Mouse (Mus musculus) lung, postnatal 4 days (tissue): ENCODE measurements around the gene Tldc2.

ENCODE experiments used
- DNase-seq, 2 experiments: peaks; one replicate each; pipeline ENCODE4 v3.0.0; 2021

The Tldc2 gene

DNA sequence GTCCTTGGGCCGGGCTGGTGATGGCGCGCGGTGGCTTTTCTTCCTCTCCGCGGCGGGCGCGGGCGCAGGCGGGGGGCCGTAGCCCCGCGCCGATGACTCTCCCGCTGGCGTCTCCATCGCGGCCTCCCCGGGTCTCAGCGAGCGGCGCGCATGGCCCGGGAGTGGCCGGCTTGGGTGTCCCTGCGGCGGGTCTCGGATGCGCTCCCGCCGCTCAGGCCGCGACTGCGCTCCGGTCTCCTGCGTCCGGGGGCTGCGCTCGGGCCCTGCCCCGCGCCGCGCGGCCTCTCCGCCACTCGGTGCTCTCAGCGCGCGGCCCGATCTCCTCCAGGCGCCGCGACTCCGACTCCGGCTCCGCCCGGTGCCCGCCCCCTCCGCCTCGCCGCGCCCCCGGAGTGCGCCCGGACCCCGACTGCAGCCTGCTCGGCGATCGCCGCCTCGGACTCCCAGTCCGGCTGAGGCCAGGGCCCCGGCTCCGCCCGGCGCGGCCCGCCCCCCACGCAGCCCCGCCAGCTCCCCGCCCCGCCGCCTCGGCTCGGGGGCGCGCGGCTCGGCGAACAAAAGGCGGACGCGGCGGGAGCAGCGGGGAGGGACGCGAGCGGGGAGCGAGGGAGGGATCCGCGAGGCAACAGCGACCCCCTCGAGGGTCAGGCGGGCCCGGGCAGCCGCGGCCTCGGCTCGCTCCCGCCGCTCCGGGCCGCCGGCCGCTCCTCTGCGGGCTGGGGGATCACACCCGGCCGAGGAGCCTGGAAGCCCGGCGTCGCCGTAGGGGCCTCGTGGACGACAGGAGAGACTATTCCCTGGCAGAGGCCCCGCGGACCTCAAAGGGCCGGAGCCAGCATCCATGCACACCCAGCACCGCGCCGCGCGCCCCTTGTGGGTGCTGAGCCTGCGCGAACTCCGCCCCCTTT is 7.8 kb upstream of the Tldc2 start, which contains the start of gene Soga1:
Gene Soga1, minus strand, starts transcription at position 462 of the 908 bp plus-strand sequence.
- peak; percentile 89 to 97 for DNase-seq

- DNase-seq, result no peak
These were observed 7.1 kb upstream of the Tldc2 start for GRCm38 (mm10) chr2:157079701-157080180.

- no peak for DNase-seq
These were observed 5.5 kb upstream of the Tldc2 start for GRCm38 (mm10) chr2:157081331-157081730.

DNA sequence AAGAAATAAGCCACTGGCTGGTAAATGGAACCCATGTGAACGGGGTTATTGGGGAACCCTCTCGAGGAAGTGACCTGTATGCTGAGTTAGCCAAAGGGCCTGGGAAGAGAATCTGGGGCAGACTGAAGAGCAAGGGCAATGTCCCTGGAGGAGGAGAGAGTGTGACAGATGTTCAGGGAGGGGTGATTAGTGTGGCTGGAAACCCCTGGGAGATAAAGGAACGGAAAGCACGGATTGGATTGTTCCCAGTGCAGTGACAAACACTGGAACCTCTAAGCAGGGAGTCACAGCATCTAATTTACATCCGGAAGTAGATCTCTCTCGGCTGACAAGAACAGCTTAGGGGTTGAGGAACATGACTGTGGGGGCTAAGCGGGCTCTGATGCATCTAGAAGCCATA is 4.9 kb upstream of the Tldc2 start:
- DNase-seq, result no peak

- peak in 1 of 2 experiments; percentile 38 for DNase-seq
These were observed 1.8 kb upstream of the Tldc2 start for GRCm38 (mm10) chr2:157084831-157085585.

- DNase-seq, result no peak
These were observed 872 bp downstream of the Tldc2 start for GRCm38 (mm10) chr2:157087536-157088317.

DNA sequence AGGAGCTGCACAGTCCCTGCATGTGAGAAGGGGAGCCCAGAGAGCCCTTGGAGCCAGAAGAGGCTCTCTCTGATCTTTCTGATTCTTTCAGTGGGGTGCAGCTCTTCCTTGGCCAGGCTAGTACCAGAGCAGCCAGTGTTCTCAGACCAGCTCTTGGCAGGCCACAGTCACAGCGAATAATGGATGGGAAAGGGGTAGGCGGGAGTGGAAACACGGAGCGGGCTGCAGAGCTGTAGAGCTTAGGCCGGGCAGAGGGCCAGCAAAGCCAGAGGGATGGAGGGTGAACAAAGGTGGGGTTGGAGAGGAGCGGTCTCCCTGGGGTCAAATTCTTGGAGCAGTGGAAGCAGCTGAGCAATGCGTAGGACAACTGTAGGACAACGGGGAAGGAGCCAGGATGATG is 5.2 kb downstream of the Tldc2 start:
- peak; percentile 53 to 66 for DNase-seq

GRCm38 (mm10) chr2:157095005-157095755 is 8.3 kb downstream of the Tldc2 start:
- peak; percentile 71 to 84 for DNase-seq

DNA sequence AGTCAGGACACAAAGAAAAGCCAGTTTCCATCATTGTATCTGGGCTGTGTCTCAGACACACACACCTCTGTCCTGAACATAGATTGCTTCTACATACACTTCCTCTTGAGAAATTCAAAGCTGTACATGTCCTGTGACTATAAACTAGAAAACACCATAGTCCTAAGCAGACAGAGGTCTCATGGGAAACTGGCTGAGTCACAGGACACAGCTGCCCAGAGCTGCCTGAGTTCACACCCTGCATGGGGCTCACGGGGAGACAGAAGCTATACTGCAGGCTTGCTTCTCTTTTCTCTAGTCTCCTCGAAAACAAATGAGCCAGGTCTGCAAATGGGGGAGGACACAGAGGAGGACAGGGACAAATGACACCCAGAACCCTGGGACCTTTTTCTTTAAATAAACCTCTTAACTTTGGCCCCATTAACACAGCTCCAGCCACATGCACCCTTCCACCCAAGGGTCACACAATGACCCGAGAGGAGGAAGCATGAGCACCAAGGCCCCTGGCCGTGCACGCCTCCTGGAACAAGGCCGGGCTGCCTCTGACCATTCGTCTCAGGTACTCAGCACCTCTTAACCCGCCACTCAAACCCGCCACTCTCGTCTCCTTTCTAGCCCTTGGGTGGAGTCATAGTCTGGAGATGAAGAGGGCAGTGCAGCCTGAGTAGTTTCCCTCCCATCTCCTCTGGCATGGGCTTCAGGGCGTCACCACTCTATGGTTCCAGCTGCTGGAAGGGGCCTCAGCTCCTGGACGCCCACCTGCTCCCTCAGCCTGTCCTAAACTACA is 12.9 kb downstream of the Tldc2 start:
- DNase-seq, result peak; percentile 55 to 78

DNA sequence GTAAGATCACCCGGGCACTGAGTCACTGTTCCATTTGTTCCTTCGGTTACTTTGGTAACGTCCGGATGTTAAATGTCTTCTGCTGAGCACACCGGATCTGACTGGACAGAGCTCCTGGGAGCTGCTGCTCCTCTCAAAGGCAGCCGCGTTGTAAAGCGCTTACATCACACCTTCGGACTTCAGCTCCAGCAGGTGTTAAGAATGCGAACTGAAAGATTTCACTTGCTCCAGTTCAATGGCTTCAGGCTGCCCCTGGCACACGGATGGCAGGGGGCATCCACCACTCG is 13.4 kb downstream of the Tldc2 start:
- no peak for DNase-seq

DNA sequence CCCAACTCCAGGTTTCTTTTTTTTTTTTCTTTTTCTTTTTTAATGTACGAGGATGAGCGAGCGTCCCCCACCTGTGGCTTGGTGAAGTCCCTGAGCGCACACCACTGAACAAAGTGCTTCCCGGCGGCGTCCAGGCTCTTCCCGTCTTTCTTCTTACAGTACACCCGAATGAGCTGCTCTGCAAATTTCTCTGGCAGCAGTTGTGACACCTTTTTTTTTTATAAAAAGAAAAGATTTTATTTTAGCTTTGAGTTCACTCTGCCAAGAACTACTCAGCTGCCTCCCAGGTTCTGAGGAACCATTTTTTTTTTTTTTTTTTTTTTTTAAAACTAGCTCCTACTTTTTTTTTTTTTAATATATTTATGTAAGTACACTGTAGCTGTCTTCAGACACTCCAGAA is 14.8 kb downstream of the Tldc2 start:
- DNase-seq, result no peak

GRCm38 (mm10) chr2:157102256-157102655 is 15.4 kb downstream of the Tldc2 start:
- DNase-seq, result no peak

DNA sequence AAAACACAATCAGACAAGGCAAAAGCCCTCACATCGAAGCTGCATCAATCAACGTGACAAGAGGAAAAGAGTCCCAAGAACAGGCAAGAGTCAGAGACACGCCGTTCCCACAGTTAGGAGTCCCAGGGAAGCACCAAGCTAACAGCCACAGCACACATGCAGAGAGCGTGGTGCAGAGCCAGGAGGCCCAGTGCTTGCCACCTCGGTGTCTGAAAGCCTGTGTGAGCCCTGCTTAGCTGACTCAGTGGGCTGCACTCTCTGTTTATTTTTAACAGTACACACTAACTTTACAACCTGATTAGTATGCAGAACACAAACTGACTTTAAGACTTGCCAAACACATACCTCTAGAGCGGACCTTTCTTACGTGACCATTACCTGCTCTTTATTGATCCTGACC is 17.6 kb downstream of the Tldc2 start:
- no peak for DNase-seq

GRCm38 (mm10) chr2:157108236-157108635 is 21.4 kb downstream of the Tldc2 start:
- DNase-seq, result no peak

DNA sequence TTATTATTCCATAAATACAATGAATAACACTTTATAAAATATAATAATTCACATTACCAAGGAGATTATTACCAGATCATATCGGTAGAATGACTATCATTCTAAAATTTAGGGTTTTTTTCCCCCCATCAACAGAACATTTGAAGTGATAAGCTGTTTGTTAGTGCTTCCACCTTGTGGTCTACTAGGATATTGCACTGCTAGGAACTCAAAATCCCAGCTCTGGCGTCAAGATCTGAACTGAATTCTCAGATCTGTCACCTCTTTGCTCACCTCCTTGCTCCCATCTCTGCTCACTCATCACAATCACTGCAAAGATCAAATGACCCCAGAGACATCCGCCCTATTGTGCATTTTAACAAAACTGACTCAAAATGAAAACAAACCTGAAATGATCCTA is 30.1 kb downstream of the Tldc2 start:
- no peak for DNase-seq

- DNase-seq, result no peak
These were observed 31.7 kb downstream of the Tldc2 start for GRCm38 (mm10) chr2:157118556-157118955.

GRCm38 (mm10) chr2:157119075-157119474 is 32.2 kb downstream of the Tldc2 start:
- no peak for DNase-seq

DNA sequence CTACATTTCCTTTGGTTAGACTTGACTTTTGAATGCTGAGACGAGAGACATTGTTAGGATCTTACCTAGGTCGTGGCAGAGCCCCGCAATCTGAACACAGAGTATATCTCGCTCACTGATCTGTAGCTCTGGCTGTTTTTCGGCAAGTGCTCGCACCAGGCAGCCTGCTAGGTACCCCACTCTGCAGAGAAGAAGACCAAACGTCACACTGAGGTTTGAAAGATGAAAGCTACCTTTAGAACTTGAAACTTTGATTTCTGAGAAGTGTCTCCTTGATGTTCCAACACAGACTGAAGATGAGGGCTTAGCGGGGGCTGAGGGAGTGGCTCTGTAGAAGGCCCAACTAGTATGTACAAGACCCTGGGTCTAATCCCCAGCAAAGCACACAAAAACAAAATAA is 34.9 kb downstream of the Tldc2 start:
- DNase-seq, result no peak

GRCm38 (mm10) chr2:157125246-157125645 is 38.4 kb downstream of the Tldc2 start:
- no peak for DNase-seq

DNA sequence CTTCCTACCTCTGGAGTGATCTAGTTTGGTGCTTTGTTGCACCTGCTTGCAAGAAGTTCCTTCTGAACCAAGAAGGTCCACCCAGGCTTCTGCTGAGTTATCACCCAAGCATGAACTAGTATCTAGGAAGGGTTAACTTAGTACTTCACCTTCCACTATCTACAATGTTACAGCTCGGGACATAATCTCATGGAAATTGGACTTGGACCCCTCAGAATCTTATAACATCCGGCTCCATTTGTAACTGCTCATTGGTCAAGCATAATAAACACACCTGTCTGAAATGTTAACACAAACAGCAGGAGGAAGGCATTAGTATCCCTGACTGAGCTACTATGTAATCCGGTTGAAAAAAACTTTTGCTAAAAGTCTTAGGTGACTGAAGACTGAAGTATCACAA is 40.5 kb downstream of the Tldc2 start:
- DNase-seq, result no peak

- peak; percentile 28 to 44 for DNase-seq
These were observed 41.2 kb downstream of the Tldc2 start for GRCm38 (mm10) chr2:157128072-157128471.

GRCm38 (mm10) chr2:157129096-157129495 is 42.2 kb downstream of the Tldc2 start:
- no peak for DNase-seq
